Mouse (Mus musculus) urinary bladder, postnatal 14 days (tissue): ENCODE measurements at regions not wholly inside any gene's neighbourhood (a gene's known extent, or its start where the extent isn't known, plus 50 kb on each side); places are given as distances from the start of the nearest gene placed in this dataset.
"Not testable (repeated sequence)": the region's sequence is repeated elsewhere in the genome, so short reads cannot be mapped to it uniquely, and the experiment has no call there.

Experiments used
- DNase-seq: peaks from one replicate; pipeline ENCODE4 v3.0.0; 2021; ENCODE audit warnings: low spot score

GRCm38 (mm10) chr5:74827944-74828343 lies 125.2 kb upstream of the Lnx1 start:
- DNase-seq = no peak

GRCm38 (mm10) chr5:74825517-74826254 lies 123.0 kb upstream of the Lnx1 start:
- DNase-seq = no peak

GRCm38 (mm10) chr5:74823719-74824118 lies 121.0 kb upstream of the Lnx1 start:
- no peak for DNase-seq

- no peak for DNase-seq
These were observed 119.3 kb upstream of the Lnx1 start for GRCm38 (mm10) chr5:74821969-74822368.

- peak; percentile 28 for DNase-seq
These were observed 113.8 kb upstream of the Lnx1 start for GRCm38 (mm10) chr5:74816523-74816922.

GRCm38 (mm10) chr5:74813396-74813795 lies 110.7 kb upstream of the Lnx1 start:
- DNase-seq = no peak

- DNase-seq = no peak
These were observed 108.3 kb upstream of the Lnx1 start for GRCm38 (mm10) chr5:74811046-74811445.

GRCm38 (mm10) chr5:74807581-74808221 lies 105.0 kb upstream of the Lnx1 start:
- DNase-seq = no peak

- DNase-seq = no peak
These were observed 99.2 kb upstream of the Lnx1 start for GRCm38 (mm10) chr5:74801946-74802345.

- DNase-seq = no peak
These were observed 97.6 kb upstream of the Lnx1 start for GRCm38 (mm10) chr5:74800351-74800750.

- DNase-seq = peak; percentile 28
These were observed 93.8 kb upstream of the Lnx1 start for GRCm38 (mm10) chr5:74796421-74797067.

GRCm38 (mm10) chr5:74794726-74795125 lies 92.0 kb upstream of the Lnx1 start:
- no peak for DNase-seq

GRCm38 (mm10) chr5:74793431-74793830 lies 90.7 kb upstream of the Lnx1 start:
- no peak for DNase-seq

GRCm38 (mm10) chr5:74792936-74793335 lies 90.2 kb upstream of the Lnx1 start:
- DNase-seq = no peak

GRCm38 (mm10) chr5:74792301-74792700 lies 89.6 kb upstream of the Lnx1 start:
- peak; percentile 87 for DNase-seq

- DNase-seq = not testable (repeated sequence)
These were observed 87.8 kb upstream of the Lnx1 start for GRCm38 (mm10) chr5:74790501-74790900.

GRCm38 (mm10) chr5:74783906-74784305 lies 81.2 kb upstream of the Lnx1 start:
- peak; percentile 11 for DNase-seq

- DNase-seq = no peak
These were observed 75.4 kb upstream of the Lnx1 start for GRCm38 (mm10) chr5:74778076-74778465.

GRCm38 (mm10) chr5:74777381-74778075 lies 74.8 kb upstream of the Lnx1 start:
- no peak for DNase-seq

GRCm38 (mm10) chr5:74776081-74776480 lies 73.4 kb upstream of the Lnx1 start:
- DNase-seq = no peak

- DNase-seq = no peak
These were observed 72.9 kb upstream of the Lnx1 start for GRCm38 (mm10) chr5:74775596-74775995.

GRCm38 (mm10) chr5:74773558-74774429 lies 71.1 kb upstream of the Lnx1 start:
- no peak for DNase-seq
